Mouse (Mus musculus) G1E (cell line): ENCODE measurements around the gene Rab11a.

Experiments used
- CTCF ChIP-seq: IDR thresholded peaks from 2 replicates; pipeline ENCODE4 v1.5.1; 2012; ENCODE audit warnings: low read depth, low read length, inconsistent platforms, mixed read lengths
- GATA1 ChIP-seq: IDR thresholded peaks from 2 replicates; pipeline ENCODE4 v1.6.1; 2012; ENCODE audit warnings: borderline replicate concordance, low read length, inconsistent platforms, mixed read lengths
- GATA2 ChIP-seq: IDR thresholded peaks from 2 replicates; pipeline ENCODE4 v1.6.1; 2012; ENCODE audit warnings: low read depth, low read length, inconsistent platforms, borderline replicate concordance
- POLR2AphosphoS5 ChIP-seq: IDR thresholded peaks from 2 replicates; pipeline ENCODE4 v1.6.1; 2012; ENCODE audit warnings: low read depth, low read length, inconsistent platforms; ENCODE audit not compliant: insufficient replicate concordance
- TAL1 ChIP-seq: conservative IDR thresholded peaks from 2 replicates; pipeline ENCODE4 v1.6.1; 2012; ENCODE audit warnings: low read depth, low read length, inconsistent platforms, mixed read lengths

- TF ChIP-seq CTCF: no peak
- no peak for TF ChIP-seq TAL1
- no peak for TF ChIP-seq POLR2AphosphoS5
- no peak for TF ChIP-seq GATA1
- no peak for TF ChIP-seq GATA2
Observed at GRCm38 (mm10) chr9:64766136-64766535, 28.6 kb upstream of the Rab11a start.
